Mouse (Mus musculus) right cerebral cortex, postnatal 36 days (tissue): ENCODE data around the gene 4930558K02Rik.

Experiments used
- DNase-seq, 2 experiments: peaks; one replicate each; pipeline ENCODE4 v3.0.0; 2022; ENCODE audit warnings: low spot score in 2 of 2, mixed read lengths in 1 of 2

The 4930558K02Rik gene

DNA sequence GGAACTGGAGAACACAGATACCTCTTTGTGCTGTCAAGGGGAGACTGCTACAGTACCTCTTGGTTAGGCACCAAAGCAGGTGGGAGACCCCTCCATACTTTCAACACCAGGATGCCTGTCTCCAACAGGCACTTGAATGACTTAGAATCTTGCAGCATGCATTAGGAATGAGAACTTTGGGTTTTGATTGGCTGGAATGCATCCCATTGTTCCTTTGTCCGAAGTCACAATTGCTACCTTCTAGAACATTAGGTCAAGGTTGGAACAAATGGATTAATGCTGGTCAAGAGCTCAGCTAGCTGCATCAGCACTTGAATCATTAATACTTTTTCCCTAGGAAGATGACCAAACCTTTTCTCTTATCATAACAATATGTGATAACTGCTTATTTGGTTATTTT lies at the start of gene 4930558K02Rik:
TSS of gene 4930558K02Rik (minus strand) at position 101 of the 400 bp plus-strand sequence.
- no peak for DNase-seq

DNA sequence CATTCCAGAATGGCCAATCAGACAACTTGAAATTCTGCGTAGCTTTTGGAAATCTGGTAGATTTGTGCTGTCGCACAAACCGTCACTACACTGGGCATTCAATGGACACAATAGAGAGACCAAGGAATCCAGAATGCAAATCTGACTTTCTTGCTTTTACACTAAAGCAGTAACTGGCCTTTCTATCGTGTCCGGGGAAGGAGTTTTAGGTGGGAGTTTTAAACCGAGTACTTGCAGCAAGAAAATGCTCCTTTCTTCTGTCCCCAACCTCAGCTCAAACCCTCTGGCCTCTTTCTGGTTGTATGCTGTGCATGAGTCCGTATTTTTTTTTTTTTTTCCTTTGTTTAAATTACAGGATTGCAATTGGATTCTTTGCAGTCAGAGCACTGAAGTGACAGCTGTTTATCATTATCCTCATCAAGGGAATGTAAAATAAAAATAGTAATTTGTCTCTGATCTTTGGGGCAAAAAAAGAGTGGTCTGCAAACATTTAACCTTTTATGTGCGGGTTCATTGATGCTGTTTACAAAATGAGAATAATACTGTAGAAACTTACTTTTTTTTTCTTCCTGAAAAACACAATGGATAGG lies 44.3 kb upstream of the 4930558K02Rik start:
- no peak for DNase-seq

DNA sequence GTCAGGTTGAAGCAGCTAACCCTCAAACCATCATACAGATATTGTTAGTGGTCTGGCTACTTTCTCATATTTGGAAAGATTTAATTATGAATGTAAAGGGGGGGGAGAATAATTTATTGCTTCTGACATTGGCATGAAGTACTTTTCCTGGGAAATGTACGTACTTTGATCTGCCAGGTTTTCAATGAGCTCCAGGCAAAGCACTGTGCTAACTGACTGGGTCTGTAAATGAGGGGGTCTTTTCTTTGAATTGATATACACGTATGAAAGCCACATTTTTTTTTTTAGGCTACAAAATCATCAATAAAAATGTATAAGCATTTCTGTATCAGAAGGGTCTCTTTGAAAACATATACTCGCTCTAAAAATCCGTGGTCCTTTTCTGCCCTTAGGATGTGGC lies 41.3 kb upstream of the 4930558K02Rik start:
- no peak for DNase-seq

DNA sequence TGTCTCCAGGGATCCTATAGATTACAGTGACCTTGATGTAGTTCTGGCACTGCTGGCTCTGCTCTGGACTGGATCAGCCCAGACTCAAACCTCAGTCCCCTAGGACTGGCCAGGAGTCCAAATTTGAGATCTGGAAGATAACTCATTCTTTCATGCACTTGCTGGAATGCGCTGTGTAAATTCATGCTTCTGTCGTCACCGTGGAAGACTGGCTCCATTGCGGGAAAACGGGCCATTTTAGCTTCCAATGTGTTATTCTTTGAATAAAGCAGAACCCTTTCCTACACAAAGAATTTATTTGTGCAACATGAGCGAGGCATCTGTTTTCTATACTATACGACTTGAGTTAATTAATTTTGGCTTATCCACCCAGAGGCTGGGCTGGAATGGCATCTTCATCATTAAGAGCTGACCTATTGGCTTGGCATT lies 40.9 kb upstream of the 4930558K02Rik start:
- no peak for DNase-seq

DNA sequence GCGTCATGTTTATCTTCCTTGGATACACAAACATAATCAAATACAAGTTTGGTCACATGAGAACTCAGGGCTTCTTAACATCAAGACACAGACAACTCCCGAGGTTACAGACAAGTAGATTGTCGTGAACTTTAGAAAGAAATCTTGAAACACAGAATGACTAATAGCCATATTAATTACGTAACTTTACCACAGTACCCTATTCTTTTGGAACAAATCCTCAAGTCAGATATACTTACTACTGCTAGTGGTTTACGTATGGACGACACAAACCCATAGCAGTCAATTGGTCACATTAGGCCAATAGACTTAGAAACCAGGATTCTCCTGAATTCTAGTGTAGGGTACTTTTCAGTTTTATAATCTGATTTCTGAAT lies 39.2 kb upstream of the 4930558K02Rik start:
- no peak for DNase-seq

DNA sequence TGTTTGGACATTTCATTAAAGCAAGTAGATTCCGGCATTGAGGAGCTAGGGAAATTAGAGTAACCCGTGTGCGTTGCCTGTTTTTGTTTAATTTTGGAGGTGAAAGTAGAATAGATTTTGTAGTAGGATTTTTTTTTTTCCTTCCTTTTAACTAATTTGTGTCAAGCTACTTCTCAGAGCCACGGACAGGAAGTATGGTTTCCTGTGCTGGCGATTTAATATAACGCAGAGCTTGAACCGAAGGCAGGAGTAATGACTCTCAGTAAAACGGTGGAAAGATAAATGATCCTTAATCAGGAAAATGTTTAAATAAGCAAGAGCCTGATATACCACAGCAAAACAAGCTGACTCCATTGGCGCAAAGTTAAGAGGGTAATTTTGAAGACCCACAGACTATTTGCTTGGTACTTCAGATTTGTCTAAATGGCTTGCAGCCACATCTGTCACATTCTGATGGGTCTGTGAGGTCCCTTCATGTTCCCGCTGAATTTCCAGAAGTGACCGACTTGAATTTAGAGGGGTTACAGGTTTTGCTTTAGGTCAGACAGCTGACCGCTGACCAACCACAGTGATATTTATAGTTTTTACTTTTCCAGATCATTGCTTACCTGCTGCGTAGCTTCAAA lies 38.7 kb upstream of the 4930558K02Rik start:
- no peak for DNase-seq

DNA sequence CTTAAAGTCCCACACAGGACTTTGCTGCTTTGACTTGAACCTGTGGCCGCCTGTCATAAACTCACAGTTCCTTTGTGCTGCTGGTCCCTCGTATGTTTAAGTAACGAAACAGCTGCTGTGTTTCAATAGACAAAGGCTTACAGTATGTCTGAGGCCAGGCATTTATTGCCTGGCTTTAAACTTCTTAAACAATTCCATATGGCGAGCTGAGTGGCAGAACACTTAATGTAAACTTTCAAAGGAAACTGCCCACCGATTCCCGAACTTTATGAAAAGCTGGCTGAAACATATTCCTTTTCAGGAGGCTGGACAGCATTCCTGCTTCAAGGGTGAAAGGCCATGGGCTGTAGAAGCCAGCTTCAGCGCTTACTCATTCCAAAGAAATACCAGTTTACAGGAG lies 37.5 kb upstream of the 4930558K02Rik start:
- DNase-seq = no peak

DNA sequence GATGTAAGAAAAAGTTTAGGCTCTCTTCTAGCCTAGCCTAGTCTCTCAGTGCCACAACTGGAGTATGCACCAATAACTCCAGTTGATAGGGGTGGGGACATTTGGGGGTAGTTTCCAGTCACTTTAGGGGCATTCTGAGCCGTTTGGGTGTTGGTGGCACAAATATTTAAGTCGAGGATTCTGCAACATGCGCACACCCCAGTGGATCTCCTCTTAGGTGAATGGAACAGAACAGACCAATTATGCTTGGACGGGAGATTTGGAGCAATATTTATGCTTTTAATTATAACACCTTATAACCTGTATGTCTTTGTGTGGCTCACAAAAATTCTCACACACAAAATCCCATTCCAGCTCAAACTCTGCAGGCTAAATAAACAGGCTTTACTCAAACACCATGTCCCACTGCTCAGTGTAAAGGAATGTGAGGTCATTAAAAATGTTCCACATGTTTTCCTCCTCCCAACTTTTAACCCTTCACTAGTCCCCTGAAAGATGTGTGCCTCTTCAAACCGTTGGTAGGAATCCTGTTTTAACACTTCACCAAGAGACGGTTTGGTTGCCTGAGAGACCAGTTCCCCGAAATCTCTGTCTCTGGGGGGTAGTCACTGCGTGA lies 35.9 kb upstream of the 4930558K02Rik start:
- DNase-seq = no peak

DNA sequence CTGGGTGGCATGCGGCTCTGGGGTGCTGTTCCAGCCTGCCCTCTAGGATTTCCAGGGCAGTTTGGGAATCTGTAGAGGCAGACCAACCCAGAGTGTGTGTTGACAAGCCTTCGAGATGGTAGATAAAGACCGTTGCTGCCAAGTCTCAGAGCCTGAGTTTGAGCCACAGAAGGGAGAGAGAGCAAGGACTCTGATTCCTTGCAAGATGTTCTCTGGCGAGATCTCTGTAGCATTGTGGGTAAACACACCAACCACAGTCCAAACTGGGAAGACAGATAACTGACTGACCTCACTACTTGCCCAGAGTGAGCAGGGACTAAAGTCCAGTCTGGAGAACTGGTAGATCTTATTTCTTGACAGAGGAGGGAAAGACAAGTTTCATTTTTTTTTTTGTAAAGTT lies 34.1 kb upstream of the 4930558K02Rik start:
- no peak for DNase-seq

DNA sequence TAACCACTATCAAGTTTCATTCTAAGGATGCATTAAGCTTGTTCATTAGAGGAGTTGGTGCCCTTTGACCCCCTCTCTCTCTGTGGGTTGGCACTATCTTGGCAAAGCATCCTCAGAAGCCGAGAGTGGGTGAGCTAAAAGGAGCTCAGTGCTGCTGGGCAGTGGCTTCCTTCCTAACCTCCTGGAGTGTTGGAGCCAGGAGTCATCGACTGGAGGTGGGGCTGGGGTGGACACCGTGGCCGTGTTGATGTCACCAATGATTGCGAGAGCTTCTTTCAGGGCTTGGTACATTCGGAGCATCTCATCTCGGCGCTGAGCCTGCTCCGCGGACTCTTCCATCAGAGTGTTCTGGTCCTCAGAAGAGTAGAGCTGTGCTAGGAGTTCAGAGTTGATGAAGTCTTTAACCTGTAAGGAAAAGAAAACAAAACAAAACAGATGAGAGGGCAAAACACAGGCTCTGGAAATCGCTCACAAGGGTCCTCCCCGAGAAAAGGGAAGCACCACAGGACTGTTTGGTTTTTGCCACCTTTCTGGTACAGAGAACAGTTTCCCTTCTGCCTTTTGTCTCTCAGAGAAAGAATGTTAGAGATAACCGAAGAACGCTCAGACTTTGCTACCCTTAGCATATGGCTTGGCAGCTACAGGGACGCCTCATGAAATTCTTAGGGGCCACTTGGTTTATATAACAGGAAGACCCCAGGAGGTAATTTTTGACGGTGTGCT lies 32.2 kb upstream of the 4930558K02Rik start:
- DNase-seq = no peak

DNA sequence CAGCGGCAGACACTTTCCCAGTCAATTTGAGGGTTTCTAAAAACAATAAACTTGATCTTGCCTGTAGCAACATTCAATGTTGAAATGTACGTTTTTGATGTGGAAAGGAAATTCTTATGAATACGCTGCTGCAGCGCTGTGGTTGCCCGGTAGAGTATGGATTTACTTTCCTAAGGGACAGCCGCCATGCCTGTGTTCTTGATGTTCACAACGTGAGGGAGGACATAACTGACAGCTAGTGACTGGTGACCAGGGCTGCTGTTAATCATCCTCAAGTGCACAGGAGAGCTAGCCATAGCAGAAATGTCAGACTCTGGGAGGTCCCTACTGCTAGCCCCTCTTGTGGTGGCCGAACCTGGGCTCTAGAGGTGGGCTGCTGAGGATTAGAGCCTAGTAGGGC lies 29.6 kb upstream of the 4930558K02Rik start:
- DNase-seq = no peak

DNA sequence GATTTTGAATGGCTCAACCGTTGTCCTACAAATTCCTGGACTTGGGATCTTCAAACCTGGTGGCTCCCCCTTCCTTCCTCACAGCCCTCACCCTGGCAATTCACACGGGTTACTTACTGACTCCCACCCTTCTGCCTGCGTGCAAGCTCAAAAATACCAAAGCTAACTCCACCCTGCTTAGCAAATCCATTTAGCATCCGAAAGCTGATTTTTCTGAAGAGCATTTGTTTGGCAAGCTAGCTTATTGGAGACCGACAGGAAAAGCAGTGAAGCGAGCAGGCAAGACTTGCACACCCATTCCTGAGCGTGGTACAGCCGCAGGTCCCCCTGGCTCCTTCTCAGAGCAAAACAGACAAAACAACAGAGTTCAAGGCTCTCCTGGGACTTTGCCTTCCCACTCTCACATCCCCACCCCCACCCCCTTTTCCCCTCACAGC lies 29.2 kb upstream of the 4930558K02Rik start:
- DNase-seq = no peak

DNA sequence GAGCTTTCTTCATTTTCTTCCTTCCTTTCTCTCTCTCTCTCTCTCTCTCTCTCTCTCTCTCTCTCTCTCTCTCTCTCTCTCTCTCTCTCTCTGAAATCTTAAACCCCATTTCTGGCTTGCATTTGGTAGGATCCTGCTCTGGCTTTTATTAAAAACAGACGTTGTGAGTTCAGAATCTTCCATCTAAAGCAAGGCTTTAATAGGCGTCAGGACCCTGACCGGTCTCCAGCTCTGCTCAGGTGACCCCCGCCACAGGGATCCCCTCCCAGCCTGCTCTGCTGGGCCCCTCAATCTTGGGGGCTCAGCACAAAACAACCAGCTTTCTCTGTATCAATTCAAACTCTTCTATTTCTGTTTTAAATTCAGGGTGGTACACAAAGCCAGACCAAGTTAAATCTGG lies 28.8 kb upstream of the 4930558K02Rik start:
- DNase-seq = no peak

DNA sequence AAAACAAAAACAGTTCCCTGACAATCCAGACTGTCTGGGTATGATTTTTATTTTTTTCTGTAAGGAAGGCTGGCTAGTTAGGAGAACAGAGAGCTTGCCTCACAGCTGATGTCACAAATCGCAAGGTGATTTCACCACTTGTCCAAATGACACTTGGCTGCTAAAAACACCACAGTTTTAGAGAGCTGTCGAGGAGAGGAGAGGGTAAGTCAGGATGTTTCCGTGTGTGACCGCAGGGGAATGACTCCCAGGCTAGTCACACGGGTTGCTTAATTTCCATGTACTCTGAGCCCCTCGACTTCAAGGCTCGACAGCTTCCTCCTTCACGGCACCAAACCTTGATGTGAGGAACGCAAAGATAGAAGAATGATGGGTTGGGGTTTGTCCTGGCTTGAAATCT lies 26.7 kb upstream of the 4930558K02Rik start:
- no peak for DNase-seq

DNA sequence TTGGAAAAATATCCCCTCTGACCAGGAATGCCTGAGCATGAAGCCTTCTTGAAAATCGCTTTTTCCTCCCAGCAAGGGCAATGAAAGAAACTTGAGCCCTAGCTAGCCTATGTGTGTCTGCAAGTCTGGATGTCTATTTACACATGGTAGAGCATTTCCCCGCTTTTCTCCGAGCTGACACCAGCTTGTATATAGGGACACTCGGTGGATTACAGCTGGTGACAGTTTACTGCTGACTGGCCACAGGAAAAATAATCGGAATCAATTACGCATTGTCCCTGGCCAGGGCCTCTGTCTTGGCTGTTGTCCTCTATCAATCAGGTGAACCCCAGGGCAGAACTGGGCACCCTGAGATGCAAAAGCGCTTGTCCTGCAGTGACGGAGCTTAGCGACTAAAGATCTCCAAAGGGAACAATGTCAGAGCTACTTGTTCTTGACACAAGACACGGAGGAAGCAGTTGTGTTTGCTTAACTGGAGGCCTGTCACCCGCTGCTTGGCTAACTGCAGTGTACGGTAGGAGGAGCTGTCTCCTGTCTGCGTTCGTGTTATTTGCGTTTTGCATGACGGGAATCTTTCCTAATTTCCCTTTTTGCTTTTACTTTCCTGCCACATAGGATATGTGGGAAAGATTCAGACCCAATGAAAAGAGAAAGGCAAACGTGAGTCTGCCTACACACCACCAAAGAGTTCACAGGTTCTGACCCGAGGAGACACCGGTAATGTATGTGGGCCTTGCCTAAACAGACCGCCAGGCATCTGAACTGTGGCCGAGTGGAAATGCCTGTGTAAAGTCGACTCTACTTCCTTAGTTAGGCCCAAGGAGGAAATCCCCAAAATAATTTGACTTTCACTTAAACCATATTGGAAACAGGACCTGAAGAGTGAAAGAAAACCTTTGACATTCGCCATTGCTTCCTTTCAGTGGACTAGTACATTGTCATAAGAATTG lies 25.7 kb upstream of the 4930558K02Rik start:
- DNase-seq = no peak

DNA sequence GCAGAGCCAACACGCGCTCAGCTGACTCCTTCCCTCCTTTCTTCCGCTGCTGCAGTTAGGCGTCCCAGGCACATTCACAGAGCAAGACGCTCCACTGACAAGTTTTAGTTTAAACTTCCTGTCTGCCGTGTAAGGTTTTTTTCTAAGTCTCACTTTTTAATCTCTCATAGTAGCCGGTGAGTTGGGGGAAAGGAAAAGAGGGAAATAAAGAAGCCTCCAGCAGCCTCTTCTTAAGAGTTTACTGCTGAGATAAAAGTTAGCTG lies 25.0 kb upstream of the 4930558K02Rik start:
- no peak for DNase-seq

DNA sequence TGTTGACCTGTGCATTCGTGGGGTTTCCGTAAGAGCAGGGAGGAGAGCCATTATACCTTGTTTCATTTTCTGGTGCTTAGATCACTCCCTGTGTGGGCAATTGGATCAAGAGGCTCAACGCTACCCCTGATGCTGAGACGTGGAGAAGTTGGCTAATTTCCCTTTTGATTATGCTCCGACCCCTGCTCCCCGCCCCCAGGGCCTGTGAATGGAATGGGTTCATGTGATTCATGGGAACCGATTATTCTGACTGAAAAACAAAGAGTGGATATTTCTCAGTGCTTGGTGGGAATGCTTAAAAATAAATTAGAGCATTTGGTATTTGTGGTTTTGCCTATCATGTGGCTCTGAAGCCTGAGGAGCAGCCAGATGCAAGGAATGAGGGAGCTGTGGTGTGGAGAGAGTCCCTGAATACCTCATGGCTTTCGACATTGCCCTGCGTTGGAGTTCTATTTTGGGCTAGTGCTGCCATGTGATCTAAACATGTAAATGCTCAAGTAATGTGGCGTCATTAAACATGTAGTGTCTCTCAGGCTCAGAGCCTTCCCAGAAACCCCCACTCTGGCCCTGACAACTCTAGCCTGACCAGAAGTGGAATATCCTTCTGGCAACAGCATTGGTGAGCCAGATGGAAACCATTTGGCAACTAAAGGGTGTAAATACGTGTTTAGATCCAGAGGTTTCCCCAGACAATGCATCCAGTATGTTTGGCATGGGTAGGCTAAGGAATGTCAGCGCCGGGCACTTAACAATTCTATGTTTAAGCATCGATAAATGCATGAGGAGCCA lies 24.5 kb upstream of the 4930558K02Rik start:
- no peak for DNase-seq

DNA sequence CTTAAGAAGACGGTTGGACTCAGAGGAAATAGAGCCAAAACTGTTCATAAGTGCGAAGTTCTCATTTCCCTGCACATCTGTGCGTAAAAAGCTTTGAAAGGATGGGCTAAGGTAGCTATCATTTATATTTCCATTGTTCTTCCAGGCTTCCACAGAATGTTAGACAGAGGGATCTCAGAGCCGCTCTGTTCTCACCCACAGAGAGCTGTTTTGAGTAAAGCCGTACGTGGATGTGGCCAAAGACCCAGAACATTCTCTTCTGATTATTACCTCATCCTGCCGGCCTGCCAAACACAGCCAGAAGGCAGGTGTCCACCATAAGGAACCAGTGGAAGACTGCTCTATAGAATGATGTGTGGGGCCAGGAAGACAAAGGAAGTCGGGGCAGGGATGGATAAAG lies 21.9 kb upstream of the 4930558K02Rik start:
- DNase-seq = no peak

DNA sequence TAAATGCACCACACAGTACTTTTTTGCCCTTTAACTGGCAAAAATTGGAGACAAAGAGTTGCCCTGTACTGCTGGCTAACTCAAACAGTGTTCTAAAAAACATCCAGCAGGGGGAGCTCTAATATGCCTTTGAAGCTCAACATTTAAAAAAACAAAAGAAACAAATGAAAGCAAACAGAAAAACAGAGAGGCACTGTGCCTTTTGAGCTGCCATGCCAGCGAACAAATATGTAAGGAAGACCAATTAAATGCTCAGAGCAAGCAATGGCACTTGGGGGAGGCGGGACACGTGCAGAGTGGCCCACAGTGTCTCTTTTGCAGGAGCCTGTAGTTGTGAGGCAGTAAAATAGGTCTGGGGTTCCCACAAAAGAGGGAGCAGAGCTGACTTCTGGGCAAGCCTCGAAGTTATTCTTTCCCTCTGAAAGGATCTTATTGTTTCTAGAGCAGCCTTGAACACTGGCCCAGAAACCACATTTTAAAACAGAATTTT lies 20.5 kb upstream of the 4930558K02Rik start:
- peak; percentile 54 to 56 for DNase-seq

DNA sequence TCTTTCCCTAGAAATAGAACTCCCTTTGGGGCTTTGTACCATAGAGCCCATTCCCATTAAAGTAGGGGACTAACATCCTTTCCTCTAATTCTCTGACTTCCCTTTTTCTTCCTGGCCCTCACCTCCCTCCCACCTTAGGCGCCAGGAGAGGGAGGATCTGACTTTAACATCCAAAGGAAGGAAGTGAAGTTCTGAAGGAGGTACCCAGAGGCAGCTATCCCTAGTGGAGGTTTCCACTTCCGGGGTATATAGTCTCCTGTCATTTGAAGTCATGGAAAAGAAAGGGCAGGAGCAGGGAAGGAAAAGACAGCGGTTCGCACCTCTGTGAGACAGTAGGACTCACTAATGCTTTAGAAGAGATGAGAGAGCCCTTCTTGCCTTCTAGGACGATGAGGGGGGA lies 19.9 kb upstream of the 4930558K02Rik start:
- DNase-seq = no peak

DNA sequence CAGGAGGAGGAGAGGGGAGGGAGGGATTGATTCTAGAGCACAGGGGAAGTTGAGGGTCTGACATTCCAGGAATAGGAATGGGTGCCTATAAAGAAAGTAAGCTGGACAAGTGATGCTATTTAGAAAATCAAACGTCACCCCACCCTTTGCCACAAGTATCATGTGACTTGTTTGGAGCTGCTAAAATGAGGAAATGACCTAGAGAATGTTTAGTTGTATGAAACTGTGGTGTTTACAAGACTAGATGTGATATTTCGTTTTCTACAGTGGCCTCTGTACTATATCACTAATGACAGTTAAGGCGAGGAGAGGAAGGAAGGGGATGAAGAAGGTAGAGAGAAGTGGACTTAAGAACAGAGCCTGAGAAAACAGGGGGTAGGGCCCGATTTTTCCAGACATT lies 19.3 kb upstream of the 4930558K02Rik start:
- DNase-seq = no peak
